Mouse (Mus musculus): Measurements from ENCODE around the gene Ush1g.

Ush1g gene

DNA sequence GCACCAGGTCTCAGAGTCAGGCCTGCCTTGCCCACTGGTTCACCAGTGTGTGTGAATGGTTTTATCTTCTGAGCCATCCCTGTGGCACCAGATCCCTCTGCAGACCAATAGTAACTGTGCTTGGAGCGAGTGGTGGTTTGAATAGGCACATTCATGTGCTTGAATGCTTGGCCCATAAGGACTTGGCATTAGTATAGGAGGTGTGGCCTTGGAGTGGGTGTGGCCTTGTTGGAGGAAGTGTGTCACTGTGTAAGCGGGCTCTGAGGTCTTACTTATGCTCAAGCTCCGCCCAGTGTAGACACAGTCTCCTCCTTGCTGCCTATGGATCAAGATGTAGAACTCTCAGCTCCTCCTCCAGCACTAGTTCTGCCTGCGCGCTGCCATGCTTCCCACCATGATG, 34.5 kb downstream of the Ush1g start:
- no peak for DNase-seq

DNA sequence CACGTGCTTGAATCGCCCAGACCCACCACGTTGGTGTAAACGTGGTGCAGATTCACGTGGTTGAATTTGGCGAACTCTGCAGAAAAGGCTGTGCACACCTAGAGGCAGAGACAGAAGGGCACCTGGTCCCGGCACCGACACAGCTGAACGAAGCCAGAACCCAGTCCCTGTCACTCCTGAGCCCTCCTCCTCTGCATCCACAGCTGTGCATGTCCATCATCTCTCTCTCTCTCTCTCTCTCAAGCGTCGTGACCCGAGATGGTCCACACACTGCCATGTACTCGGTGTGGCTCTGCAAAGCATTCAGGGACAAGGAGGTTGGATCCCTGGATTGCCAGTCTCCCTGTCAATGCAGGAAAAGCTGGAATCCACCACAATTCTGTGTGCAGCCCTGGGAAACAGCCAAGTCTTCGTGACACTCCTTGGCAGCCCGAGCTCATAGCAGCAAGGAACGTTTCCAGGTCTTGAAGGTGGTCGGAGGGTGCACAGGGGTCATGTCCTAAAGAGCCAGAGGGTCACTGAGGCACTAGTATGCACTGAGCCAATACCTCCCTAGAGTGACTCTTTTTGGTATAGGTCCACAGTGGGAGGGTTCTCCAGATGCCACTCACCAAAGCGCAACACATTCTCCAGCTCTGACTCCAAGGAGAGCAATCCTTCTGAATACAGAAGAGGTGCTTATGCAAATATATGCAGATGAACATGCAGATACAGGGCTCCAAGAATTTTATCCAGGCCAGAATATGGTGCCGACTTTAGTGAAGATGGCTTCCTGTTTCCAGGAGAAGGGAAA, 35.4 kb downstream of the Ush1g start:
- DNase-seq, result no peak

DNA sequence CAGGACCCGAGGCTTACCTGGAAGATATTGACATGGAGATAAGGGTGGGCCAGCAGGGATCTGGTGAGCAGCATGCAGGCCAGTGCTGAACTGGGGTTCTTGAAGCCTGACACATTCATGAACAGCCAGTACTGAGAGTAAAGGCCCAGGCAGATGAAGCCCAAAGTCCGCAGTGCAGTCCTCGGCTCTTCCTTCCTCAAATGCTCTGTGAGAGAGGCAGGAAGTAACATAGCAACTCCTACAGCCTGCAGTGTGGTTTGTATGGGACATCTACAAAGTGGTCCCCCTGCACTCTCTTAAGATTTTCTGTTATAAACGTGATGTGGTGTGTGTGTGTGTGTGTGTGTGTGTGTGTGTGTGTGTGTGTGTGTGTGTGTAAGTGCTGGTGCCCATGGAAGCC, 36.6 kb downstream of the Ush1g start:
- DNase-seq, result no peak

DNA sequence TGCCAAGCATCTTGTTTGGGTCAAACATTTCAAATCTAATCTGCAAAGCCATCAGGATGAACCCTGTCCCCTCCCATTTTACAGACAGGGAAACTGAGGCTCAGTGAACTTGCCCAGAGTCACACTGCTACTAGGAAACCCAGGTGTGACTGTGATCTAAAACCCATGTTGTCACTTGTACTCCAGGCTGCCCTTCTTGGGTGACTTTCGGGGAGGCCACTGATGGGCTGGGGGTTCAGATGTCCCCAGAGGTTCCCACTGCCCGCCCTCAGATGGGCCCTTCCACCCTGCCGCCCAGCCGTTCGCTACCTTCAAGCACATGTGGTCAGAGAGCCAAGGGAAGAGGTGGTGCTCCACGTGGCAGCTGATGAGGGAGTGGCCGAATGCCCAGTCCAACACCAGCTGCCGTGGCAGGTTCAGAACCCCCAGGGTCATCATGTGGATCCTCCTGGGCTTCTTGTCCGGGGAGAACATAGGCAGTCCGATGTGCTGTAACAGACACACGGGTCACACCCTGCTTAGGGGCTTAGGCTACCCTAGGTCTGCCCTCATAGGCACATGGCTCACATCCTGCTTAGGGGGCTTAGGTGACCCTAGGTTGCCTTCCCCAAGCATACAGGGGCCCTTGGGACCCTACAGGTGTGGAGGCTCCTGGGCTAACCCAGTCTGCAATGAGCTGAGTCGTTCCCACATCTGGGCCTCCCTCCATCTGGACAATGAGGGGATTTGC, 37.8 kb downstream of the Ush1g start:
- DNase-seq, result no peak

DNA sequence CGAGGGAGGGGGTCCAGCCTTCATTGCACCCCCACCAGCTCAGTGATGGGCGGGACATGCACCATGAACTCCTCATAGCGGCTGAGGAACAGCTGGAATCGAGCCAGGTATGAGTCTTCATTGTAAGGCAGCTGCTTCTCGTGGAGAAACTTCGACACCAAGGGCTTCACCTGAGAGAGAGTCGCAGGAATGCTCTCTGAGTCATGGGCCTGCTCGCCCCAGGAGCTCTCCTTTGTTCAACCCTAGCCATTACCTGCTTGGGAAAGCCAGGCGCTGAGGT, 38.4 kb downstream of the Ush1g start:
- no peak for DNase-seq

DNA sequence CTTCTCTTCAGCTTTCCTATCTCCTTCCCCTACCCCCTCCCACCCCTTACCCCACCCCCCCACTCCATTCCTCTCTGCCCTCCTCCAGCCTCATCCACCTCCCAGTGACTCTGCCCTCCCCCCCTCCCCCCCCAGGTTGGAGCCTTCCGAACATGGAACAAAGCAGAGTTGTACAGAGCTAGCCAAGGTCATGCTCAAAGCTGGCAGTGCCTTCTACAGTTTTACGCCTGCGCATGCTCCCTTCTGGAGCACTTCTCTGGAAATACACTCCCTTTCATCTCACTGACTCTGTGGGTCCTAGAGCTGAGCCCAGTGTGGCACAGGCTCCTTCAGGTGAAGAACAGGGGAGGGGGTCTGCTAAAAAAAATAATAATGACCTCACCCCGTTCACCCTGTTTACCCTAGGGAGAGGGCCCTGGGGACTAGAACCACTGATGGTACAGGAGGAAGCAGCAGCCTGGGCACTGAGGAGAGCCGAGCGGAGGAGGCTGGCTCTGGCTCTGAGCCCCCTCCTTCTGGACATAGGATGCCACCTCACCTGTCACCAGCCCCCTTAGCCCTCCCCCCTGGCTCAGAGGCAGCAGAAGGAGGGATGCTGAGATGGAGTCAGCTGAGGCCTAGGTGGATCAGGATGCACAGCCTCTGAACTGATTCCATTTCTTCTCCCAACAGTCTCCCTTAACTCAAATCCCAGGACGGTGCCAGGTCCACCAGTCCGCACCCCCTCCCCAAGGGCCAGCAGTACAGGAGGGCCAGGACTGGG, 38.9 kb downstream of the Ush1g start:
- DNase-seq, result peak; percentile 53

DNA sequence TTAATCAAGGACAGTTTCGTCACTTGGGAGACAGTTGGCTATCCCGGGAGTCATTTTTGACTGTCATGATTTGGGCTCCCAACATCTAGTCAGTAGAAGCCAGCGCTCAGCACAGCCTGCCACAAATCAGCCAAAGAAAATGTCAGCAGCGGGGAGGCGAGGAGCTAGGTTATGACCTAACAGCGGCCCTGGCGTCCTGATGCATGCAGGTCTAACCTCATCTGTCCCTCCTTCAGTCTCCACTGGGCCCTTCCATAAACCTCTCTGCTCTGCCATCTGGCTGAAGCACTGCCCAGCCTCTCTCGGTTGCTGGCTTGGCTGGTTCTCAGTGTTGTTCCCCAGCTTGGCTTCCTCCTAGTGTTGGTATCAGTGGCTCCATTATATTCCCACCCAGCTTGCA, 39.5 kb downstream of the Ush1g start:
- peak; percentile 43 for DNase-seq

DNA sequence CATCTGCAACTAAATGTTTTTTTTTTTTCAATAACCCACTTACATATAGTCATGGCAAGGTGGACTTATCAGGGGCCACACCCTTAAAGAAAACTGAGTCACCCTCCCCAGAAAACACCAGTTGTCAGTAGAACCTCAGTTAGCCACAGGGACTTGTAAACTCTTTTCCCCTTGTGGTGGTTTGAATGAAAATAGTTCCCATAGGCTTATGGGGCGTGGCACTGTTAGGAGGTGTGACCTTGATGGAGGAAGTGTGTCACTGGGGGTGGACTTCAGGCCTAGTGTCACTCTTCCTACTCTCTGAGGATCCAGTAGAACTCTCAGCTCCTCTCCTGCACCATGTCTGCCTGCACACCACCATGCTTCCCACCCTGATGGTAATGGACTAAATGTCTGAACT, 42.1 kb downstream of the Ush1g start:
- DNase-seq, result no peak

DNA sequence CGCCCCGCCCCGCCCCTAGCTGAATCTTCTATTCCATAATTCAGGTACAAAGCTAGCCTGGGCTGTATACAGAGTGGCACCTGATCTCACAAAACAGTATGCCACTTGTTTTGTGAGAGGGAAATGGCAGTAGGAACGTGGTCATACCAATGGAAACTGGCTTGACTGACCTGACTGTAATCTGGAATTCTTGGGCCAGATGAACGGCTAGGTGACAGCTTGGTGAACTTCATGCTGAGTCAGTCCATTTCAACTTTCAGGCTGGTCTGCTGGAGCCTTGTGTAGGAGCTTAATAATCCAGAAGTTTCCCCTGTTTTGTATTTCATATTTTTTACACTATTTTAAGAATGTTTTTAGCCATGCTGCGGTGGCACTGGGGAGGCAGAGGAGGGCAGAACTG, 43.7 kb downstream of the Ush1g start:
- DNase-seq, result no peak

DNA sequence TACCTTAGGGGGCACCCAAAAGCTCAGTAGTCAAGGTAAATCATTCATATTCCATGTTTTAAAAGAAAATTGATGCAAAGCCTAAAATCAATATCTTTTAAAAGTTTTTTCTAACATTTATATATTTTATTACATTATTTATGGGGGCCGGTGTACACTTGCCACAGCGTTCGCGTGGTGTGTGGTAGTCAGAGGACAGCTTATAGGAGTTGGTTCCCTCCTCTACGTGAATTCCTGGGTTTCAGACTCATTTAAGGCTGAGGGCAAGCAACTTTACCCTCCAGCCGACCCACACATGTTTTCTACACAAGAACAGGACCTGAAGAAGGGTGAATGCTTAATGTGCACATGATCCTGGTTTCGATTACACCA, 44.3 kb downstream of the Ush1g start:
- no peak for DNase-seq

DNA sequence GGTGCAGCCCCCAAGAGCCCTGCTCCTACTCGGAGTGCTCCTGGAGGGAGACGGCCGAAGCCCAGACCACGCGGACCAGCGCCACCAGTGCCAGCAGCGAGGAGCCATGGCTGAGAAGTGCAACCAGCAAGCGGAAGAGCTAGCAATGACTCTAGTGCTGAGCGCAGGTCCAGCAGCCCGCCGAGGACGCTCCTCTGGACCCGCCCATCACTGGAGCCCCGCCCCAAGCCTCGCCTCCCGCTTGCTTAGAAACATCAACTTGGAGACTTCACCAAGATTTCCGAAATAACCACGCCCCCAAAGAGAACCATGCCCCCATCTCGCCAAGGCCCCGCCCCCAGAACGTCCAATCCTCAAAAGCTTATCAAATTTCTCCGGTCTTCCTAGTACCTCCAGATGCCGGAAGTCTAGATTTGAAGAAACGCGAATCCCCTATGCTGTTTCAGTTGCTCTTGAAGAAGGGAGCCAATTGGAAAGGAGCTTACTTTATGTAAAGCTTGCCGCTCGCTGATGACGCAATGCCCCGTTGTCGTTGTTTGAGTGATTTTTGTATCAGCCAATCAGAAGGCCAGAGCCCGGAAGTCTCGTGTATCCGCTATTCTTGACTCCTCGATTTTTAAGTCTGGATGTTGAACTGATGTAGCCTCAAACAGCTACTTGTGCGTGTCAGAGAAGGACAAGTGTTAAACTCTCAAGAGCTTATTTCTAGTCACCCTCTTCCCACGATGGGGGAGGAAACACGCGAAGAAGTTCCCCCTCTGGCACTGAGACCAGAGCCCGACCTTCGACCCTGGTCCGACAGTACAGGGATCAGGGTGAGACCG, 44.8 kb downstream of the Ush1g start, which contains the start of gene Fdxr:
TSS of gene Fdxr (minus strand) at position 271 of the 824 bp plus-strand sequence.
- DNase-seq, result peak; percentile 98

DNA sequence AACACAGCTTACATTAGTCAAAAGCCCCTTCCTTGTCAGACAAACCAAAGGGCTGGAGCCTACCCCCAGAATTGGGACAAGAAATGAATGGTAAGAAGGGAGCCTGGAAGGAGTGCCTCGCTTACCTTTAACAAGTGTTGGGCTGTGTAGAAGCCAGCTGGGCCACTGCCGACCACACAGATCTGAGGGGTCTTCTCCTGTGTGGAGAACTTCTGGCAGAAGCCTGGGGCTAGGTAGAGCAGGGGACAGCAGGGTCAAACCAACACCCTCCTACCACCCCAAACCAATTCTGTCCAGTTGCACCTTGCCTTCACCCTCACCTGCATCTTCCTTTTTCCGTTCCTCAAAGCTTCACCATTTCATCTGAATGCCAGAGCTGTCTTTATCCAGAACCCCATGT, 45.9 kb downstream of the Ush1g start:
- DNase-seq, result no peak

DNA sequence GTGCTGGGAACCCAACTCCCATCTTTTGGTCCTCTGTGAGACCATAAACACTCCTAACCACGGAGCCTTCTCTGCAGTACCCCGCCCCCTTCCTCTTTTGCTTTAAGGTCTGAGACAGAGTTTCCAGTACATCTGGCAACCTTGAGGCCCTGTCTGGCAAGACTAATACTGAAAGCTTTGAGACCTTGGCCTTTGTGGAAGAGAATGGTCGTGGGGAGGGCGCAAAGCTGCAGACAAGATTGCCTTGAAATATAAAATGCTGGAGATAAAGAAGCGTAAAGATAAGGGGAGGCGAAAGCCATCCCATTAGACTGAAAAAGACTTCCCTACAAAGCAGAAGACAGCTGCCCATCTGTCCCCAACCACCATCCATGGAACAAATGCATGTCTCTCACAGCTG, 46.3 kb downstream of the Ush1g start:
- no peak for DNase-seq

DNA sequence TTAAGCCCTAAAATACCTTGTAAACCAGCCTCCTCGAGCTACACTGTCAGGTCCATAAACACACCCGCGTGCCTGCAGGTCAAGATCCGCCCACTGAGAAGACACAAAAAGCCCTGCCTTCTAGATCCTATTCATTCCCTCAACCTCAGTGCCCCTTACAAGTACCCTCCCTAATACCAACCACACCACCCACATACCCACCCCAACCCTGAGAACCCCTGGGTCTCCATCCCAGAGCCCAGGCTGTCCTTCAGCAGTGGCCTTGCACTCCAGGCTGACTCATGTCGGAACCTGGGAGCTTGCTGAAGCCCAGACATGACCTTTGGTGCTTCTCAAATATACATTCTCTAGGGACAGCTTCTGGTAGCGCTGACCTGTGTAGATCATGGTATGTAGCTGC, 47.1 kb downstream of the Ush1g start:
- no peak for DNase-seq

DNA sequence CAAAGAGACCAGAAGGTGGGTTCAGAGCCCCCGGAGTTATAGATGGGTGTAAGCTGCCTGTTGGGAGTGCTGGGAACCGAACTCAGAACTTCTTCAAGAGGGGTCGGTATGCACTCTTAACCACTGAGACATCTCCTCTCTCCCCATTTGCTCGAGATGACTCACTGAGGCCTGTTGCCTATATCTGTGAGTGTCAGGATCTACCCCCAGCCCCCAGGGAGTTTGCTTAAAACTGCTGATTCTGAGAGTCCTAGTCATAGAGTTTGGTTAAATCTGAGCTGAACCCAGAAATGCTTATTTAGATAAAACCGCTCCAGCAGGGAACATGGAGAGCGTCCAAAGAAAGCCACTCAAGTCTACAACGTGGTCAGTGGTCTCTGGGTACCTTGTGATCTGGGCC, 47.7 kb downstream of the Ush1g start:
- no peak for DNase-seq

DNA sequence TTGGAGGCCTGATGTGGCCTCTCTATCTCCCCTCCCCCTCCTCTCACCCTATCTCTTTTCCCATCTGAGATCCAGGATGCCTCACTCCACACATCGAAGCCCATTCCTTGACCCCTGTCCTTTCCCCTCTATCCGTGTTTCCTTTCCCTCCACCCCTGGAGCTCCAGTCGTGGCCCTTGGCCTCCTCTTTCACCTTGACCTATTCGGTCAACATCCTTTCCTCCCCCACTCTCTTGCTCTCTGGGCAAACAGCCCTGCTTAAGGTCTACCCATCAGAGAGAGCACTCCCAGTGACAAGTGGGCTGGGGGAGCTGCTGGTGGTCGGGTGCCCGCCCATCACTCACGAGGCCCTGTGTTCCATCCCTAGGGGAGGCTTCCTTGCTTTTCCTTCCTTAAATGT, 48.1 kb downstream of the Ush1g start:
- no peak for DNase-seq

DNA sequence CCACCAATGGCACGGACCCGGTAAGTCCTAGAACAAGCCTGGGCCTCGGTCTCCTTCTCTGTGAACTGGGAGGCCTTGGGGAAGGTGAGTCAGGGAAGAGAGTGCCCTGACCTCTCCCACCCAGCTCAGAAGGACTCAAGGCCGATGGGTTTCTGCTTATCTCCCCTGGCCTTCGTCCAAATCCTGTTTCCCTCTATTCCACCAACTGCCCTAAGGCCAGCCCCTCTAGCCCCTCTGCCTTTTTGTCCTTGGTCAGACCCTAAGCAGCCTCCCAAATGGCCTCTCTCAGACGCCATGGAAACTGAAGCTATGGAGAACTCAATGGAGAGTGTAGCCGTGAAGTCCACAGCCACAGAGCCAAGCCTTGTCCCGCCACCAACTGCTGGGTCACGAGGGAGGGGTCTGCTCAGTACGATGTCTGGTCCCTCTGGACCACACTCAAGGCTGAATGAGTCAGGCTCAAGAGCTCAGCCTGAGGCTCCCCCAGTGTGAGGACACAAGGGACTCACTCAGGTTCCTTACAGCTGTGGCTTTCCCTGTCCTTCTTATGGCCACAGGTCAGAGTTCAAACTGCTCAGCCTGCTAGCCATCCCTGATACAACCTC, 48.8 kb downstream of the Ush1g start:
- no peak for DNase-seq

DNA sequence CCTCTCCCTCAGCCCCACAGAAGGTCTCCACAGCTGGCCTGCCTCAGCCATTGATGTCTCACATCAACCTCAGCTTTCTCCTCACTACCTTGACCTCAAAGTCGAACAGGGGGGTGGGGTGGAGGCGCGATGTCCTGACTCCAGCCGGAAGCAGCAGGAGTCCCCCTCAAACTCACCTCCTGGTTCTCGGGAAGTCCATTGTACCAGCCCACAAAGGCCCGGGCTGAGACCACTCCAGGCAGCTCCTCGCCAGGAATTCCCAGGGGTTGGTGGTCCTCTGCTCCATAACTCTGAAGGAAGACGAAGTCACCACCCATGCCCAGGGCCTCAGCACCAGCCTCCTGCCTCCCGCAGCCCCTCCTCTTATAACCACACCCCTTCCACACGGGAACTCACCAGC, 50.4 kb downstream of the Ush1g start:
- no peak for DNase-seq

DNA sequence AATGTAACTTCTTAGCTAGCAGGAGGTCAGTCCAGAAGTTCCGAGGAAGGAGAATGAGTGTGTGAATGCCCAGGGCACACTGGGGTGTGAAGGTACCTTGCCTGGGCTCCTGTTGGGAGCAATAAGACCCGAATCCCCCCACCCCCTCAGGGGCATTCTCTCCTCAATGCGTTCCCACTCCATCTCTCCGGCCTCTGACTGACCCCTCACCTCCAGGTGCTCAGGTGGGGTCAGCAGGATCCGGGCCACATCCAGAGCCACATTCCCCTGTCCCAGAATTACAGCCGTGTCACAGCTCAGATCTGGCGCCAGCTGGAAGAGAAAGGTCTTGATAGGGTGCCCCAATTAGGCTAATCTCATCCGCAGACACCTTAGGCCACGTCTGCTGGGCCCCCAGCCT, 50.8 kb downstream of the Ush1g start:
- no peak for DNase-seq

DNA sequence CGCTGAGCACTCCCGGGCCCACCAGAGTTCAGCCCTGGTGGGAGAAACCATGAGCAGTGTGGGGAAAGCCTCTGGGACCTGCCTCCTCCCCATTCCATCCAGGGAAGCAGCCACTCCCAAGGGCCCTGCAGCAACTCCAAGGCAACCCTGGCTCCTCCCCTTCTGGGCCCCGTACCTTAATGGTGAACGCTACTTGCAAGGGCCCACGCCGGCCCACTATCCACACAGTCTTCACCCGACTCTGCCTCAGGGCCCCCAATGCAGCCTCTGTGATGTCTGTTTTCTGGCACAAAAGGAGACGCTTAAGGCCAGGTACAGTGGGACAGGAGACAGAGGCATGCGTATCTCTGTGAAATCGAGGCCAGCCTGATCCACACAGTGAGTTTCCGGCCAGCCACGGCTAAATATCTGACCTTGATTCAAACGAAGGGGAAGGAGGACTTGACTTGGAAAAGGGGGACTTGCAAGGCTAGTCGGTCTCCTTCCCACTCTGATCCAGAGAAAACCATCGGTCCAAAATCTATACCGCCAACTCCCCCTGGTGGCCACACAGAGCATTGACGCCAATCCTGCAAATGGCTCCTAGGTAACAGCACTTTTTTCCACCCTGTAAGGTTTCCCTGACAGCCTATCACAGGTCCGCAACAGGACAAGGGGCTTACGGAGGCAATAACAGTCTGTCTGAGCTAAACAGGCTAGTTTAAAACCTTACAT, 51.5 kb downstream of the Ush1g start:
- DNase-seq, result peak; percentile 79

DNA sequence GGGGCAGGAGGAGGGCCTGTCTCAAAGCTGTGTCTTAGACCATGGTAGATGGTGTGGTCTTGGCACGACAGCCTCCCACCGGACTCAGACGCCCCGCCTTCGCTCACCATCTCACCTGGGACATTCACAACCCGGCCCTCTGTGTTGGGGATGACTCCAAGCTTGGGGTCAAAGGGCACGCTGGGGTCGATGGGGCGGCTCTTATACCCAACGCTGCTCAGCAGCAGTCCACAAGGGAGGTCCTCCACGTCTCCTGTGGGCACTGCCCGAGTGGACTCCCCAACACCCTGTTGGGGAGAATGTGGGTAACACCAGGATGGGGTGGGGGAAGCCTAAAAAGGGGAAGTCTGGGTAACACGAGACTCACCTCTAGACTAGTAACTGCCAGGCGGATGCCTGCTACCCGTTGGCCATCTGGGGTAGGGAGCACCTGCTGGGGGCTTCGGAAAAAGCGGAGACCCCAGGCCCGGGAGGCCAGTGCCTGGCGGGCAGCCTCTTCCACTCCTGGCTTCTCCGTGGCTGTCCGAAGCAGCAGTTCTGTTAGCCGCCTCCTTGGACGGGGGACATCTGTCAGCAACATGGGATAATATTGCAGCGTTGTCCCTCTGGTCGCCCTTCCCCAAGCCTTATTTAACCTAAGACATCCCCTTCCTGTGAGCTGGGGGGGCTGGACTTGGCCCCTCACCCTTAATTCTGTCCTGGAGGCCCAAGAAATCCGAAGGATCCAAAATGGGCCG, 52.3 kb downstream of the Ush1g start:
- DNase-seq, result no peak
